Mouse (Mus musculus): ENCODE data around the gene Atp11a. TPM values are rescaled to one million over a fixed set of nuclear protein-coding genes. Genes with fewer than 3 reads are reported as not detected.

The Atp11a gene
- total and polyA plus RNA-seq, 3 experiments = 20.9 to 39.7 TPM; not detected in 1

DNA sequence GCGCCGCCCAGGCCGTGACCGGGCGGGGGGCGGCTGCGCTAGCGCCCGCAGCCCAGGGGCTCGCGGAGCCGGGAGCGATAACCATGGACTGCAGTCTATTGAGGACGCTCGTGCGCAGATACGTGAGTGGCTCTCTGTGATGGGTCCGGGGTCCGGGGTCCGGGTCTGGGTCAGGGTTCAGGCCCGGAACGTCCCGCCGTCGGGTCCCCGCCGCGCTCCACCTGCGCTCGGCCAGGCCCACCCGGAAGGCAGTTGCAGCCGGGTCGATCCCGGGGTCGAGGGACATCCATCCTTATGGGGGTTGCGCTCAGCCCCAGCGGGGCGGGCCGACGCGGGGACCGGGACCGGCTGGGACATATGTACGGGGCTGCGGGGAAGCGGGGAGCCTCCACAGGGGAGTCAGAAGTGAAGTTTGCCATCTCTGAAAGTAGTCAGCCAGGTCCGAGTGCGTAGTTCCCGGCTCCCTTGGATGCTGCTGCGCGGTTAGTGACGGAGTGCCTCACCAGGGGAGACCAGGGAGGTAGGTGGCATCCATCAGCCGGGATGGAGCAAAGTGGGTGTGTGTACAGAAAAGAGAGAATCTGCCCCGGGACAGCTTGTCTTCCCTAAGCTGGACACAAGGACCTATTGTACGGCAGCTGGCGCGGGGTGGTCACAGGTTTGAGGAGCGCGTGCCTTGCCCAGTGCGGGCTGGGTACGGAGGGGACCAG is 572 bp downstream of the Atp11a start:
- no peak for TF ChIP-seq TBP (IDR thresholded peaks at IDR 0.05; ENCODE audit: low read depth, low read length)
- TF ChIP-seq CHD2 (IDR thresholded peaks at IDR 0.05; ENCODE audit: low read length) = no peak
- TF ChIP-seq HCFC1 (IDR thresholded peaks at IDR 0.05; ENCODE audit: low read depth, low read length) = no peak
- no peak for TF ChIP-seq TAL1 (IDR thresholded peaks at IDR 0.05; ENCODE audit: low read length)
- TF ChIP-seq UBTF (IDR thresholded peaks at IDR 0.05; ENCODE audit: borderline replicate concordance, insufficient read depth, low read depth, low read length) = 0 out of 2 replicates have a peak, but pooled peaks have one; percentile 43
- TF ChIP-seq ELF1 (IDR thresholded peaks at IDR 0.05; ENCODE audit: low read depth, low read length) = no peak
- no peak for TF ChIP-seq RAD21 (IDR thresholded peaks at IDR 0.05; ENCODE audit: low read depth, low read length)
- TF ChIP-seq MYC (IDR thresholded peaks at IDR 0.05; ENCODE audit: low read depth, low read length) = no peak
- Histone ChIP-seq H3K9ac (ENCODE audit: control insufficient read depth, low read depth, low read length, poor library complexity, severe bottlenecking) (peak overlapping the region; percentile 82), H3K4me1 (ENCODE audit: control insufficient read depth in 1 of 2, insufficient read depth in 2 of 2, low read length in 2 of 2) (peaks cover 5 to 20% of the 10 kb centered on the region in 2 experiments), H3K9me3 (replicated peaks; ENCODE audit: insufficient read depth, low read length) (no peaks in the 10 kb centered on the region), H3K27me3 (ENCODE audit: control insufficient read depth in 1 of 2, insufficient read depth in 2 of 2, low read length in 2 of 2) (0 out of 4 replicates have a peak, but pooled peaks cover 0 to 3% of the 10 kb centered on the region in 2 experiments), H3K36me3 (ENCODE audit: control insufficient read depth in 1 of 2, insufficient read depth in 2 of 2, low read length in 2 of 2) (peaks cover 2 to 11% of the 10 kb centered on the region in 2 experiments; a peak in 3 of 4 replicates), H3K79me2 (ENCODE audit: control insufficient read depth, insufficient read depth, low read length, poor library complexity) (peaks cover 8% of the 10 kb centered on the region), H3K27ac (ENCODE audit: control insufficient read depth, low read depth, low read length) (0 out of 2 replicates have a peak overlapping the region, but pooled peaks have one; percentile 8), H3K4me3 (ENCODE audit: control insufficient read depth in 1 of 2, insufficient read depth in 1 of 2, low read depth in 2 of 2, low read length in 2 of 2) (peak overlapping the region; percentile 82 to 97)
- peak; percentile 46 for DNase-seq (ENCODE audit: low read depth, low spot score)

GRCm38 (mm10) chr8:12759963-12760362 is 3.1 kb downstream of the Atp11a start:
- TF ChIP-seq POLR2AphosphoS2 (IDR thresholded peaks at IDR 0.05; ENCODE audit: low read length) (no peak), ELF1 (IDR thresholded peaks at IDR 0.05; ENCODE audit: low read depth, low read length) (no peak), NELFE (IDR thresholded peaks at IDR 0.05; ENCODE audit: low read depth, low read length) (no peak), SIN3A (IDR thresholded peaks at IDR 0.05; ENCODE audit: low read length) (no peak), UBTF (IDR thresholded peaks at IDR 0.05; ENCODE audit: borderline replicate concordance, insufficient read depth, low read depth, low read length) (no peak), MAFK (IDR thresholded peaks at IDR 0.05; ENCODE audit: borderline replicate concordance, low read depth, low read length) (no peak), MAZ (IDR thresholded peaks at IDR 0.05; ENCODE audit: low read depth, low read length) (no peak)
- DNase-seq (ENCODE audit: low read depth, low spot score) = no peak
- Histone ChIP-seq H3K9me3 (replicated peaks; ENCODE audit: insufficient read depth, low read length) (no peaks in the 10 kb centered on the region), H3K4me3 (ENCODE audit: control insufficient read depth in 1 of 2, insufficient read depth in 1 of 2, low read depth in 2 of 2, low read length in 2 of 2) (no peak overlapping the region), H3K4me1 (ENCODE audit: control insufficient read depth in 1 of 2, insufficient read depth in 2 of 2, low read length in 2 of 2) (peaks cover 5 to 20% of the 10 kb centered on the region in 2 experiments), H3K27ac (ENCODE audit: control insufficient read depth, low read depth, low read length) (no peak overlapping the region), H3K9ac (ENCODE audit: control insufficient read depth, low read depth, low read length, poor library complexity, severe bottlenecking) (no peak overlapping the region), H3K27me3 (ENCODE audit: control insufficient read depth in 1 of 2, insufficient read depth in 2 of 2, low read length in 2 of 2) (no peaks in the 10 kb centered on the region), H3K36me3 (ENCODE audit: control insufficient read depth in 1 of 2, insufficient read depth in 2 of 2, low read length in 2 of 2) (peaks cover 2 to 11% of the 10 kb centered on the region in 2 experiments; a peak in 3 of 4 replicates), H3K79me2 (ENCODE audit: control insufficient read depth, insufficient read depth, low read length, poor library complexity) (peaks cover 8% of the 10 kb centered on the region)

- Histone ChIP-seq H3K9me3 (replicated peaks; ENCODE audit: insufficient read depth, low read length) (no peaks in the 10 kb centered on the region), H3K27ac (ENCODE audit: control insufficient read depth, low read depth, low read length) (no peak overlapping the region), H3K9ac (ENCODE audit: control insufficient read depth, low read depth, low read length, poor library complexity, severe bottlenecking) (no peak overlapping the region), H3K27me3 (ENCODE audit: control insufficient read depth in 1 of 2, insufficient read depth in 2 of 2, low read length in 2 of 2) (no peaks in the 10 kb centered on the region), H3K4me1 (ENCODE audit: control insufficient read depth in 1 of 2, insufficient read depth in 2 of 2, low read length in 2 of 2) (peaks cover 5 to 9% of the 10 kb centered on the region in 2 experiments; a peak in 3 of 4 replicates), H3K79me2 (ENCODE audit: control insufficient read depth, insufficient read depth, low read length, poor library complexity) (peaks cover 8% of the 10 kb centered on the region), H3K4me3 (ENCODE audit: control insufficient read depth in 1 of 2, insufficient read depth in 1 of 2, low read depth in 2 of 2, low read length in 2 of 2) (no peak overlapping the region), H3K36me3 (ENCODE audit: control insufficient read depth in 1 of 2, insufficient read depth in 2 of 2, low read length in 2 of 2) (peaks cover 2 to 8% of the 10 kb centered on the region in 2 experiments; a peak in 3 of 4 replicates)
- TF ChIP-seq ZNF384 (IDR thresholded peaks at IDR 0.05; ENCODE audit: low read depth, low read length) (no peak), TAL1 (IDR thresholded peaks at IDR 0.05; ENCODE audit: low read length) (no peak), GATA1 (IDR thresholded peaks at IDR 0.05; ENCODE audit: low read depth, low read length) (no peak), NELFE (IDR thresholded peaks at IDR 0.05; ENCODE audit: low read depth, low read length) (no peak), MEF2A (IDR thresholded peaks at IDR 0.05; ENCODE audit: extremely low read depth, insufficient replicate concordance, low read depth, low read length, poor library complexity, severe bottlenecking) (no peak), KAT2A (conservative IDR thresholded peaks at IDR 0.05; ENCODE audit: low read depth, low read length) (no peak), ZMIZ1 (IDR thresholded peaks at IDR 0.05; ENCODE audit: low read depth, low read length) (no peak), RAD21 (IDR thresholded peaks at IDR 0.05; ENCODE audit: low read depth, low read length) (no peak)
- DNase-seq (ENCODE audit: low read depth, low spot score) = no peak
Measured at GRCm38 (mm10) chr8:12761873-12762272, 5.1 kb downstream of the Atp11a start.
